Mouse (Mus musculus) cerebellum, adult 18-20 months (tissue): ENCODE measurements around the gene Rhd.
"Not testable (repeated sequence)": the region's sequence is repeated elsewhere in the genome, so short reads cannot be mapped to it uniquely, and the experiment has no call there.

Source experiments
- DNase-seq, 2 experiments: peaks; one replicate each; pipeline ENCODE4 v3.0.0; 2021

Rhd gene

DNA sequence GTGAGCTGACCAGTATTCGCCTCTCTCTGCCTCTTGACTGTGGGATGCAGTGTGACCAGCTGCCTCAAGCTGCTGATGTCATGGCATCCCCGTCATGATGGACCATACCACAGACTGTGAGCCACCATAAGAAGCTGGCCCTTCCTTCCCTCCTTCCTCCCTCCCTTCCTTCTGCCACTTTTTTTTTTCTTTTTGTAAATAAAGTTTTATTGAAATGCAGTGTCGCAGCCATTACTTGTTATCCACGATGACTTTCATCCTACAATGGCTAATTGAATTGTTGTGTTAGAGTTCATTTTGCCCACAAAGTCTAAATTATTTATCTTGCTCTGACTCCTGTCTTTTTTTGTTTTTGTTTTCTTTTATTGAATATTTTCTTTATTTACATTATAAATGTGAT lies 5.8 kb upstream of the Rhd start:
- no peak for DNase-seq

- DNase-seq, result no peak
Observed at GRCm38 (mm10) chr4:134861884-134862283, 2.5 kb upstream of the Rhd start.

GRCm38 (mm10) chr4:134862996-134863395 lies 1.3 kb upstream of the Rhd start:
- no peak for DNase-seq

GRCm38 (mm10) chr4:134865340-134865739 lies 1.0 kb downstream of the Rhd start:
- DNase-seq, result no peak

DNA sequence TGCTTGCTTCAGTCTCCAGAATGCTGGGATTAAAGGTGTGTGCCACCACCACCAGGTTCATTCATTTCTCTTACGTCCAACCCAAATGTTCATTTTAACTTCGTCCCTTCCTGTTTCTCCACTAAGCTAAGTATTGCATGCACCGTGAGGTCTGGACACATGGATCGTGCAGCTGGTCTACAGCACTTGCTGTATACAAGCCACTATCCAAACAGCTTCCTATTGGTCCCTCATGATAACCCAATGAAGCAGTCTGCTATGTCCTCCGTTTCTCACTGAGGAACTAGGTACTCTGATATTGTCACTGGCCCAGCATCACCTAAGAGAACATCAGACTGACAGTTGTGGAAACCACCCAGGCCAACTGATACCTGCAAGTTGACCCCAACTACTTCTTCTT lies 1.5 kb downstream of the Rhd start:
- DNase-seq, result no peak

GRCm38 (mm10) chr4:134867213-134867612 lies 2.9 kb downstream of the Rhd start:
- DNase-seq, result no peak

DNA sequence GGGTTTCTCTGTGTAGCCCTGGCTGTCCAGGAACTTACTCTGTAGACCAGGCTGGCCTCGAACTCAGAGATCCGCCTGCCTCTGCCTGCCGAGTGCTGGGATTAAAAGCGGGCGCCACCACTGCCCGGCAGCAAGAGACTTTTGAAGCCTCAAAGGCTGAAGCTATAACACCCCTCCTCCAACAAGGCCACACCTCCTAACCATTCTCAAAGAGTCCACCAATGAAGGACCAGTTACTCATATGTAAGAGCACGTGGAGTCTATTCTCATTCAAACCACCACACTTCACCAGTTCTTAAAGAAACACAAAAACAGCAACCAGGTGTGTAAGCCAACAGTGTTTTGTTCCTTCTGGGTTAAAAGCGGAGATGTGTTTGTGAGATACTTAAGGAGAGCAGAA lies 3.3 kb downstream of the Rhd start:
- DNase-seq, result no peak

DNA sequence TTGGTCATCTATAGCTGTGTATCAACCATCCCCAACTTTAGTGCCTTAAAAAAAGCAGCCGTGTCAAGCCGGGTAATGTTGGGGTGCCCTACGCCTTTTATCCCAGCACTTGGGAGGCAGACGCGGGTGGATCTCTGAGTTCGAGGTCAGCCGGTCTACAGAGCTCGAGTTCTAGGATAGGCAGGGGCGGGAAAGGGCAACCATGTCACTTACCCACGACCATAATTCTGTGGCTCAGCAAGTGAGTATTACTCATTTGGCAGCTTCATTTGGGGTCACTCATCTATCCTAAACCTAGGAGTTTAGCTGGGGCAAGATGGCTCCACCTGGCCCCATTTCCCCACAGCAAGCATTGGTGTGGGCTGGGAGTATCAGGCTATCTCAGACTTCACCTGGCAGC lies 3.7 kb downstream of the Rhd start:
- DNase-seq, result no peak

DNA sequence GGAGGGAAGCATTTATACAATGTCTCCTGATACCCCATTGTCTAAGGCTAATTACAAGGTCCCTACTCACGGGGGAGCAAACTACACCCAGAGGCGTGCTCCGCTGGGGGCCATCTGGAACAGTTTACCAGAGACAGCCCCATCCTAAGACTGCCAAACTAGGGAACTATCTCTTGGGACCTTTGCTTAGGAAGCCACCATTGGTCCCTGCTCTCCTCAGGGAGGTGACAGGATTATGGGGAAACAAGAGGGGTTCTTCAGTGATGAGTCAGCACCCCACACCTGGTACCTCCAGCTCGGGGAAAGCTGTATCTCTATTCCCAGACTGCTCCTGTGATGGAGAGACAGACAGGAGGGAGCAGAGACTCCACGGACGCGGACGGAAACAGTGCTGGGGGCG lies 4.2 kb downstream of the Rhd start:
- no peak for DNase-seq

DNA sequence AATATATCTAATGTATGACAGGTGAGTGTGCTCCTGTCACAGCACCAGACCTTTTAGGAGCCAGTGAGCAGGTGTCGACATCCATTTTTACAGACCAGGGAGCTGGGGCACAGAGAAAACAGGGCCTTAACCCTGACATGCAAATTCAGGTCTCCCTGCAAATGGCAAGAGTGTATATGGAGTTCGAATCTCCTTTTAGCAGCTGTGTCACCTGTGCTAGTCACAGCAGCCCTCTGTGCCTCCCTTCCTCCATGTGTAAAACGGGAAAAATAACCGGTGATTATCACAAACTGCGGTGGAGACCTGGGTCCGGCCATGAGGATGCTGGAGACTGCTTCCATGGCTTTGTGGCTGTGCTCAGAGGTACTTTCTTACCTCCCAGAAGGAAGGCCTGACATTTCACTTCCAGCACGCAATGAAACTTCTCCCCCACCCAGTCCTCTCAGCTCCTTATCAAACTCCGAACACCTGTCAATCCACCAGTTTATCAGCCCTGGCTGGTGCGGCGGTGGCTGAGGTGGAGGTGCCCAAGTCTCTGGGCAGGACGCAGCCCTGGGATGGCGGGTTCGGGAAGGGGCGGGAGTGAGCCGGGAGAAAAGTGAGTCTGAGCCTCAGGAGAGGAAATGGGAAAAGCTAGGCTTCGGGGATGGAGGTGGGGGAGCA lies 4.9 kb downstream of the Rhd start:
- no peak for DNase-seq

DNA sequence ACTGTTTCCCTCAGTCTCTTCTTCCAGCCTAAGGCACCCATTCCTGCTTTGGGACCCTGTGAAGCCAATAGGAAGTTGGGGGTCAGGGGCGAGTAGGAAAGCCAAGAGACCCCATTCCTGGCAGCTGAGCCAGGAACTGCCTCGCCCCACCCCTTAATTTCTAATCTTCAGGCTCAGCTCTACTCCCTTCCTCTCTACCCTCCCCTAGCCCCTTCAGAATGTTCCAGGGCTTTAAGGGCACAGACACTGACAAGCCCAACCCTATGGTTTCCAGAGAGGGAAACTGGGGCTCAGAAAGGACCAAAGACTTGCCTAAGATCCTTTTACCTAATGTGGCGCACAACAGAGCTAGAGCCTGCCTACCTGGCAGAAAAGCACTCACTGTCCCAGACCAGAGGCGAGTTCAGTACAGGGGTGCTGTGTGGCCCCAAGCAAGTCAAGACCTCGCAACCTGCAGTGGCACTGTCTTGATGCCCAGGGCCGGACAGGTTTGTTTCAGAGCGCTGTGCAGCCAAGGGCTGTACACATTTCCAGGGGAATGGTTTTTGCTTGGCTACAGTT lies 5.6 kb downstream of the Rhd start:
- DNase-seq, result no peak

GRCm38 (mm10) chr4:134871477-134871876 lies 7.1 kb downstream of the Rhd start:
- no peak for DNase-seq

DNA sequence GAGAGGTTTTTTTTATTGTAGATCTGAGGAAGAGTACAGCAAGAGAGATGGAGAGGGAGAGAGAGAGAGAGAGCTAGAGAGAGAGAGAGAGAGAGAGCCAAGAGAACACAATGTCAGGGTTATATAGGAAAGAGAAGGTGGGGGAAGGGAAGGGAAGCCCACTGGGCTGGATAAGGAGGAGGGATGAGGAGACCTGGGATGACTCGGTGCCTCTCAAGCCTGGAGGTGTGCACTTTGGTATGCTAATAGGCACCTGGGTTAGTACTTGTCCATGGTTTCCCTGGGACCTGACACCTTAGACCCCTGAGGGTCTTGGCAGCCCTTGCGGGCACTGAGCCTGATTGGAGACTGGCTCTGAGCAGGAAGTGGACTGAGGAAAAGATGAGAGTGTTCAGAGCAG lies 7.6 kb downstream of the Rhd start:
- no peak for DNase-seq

DNA sequence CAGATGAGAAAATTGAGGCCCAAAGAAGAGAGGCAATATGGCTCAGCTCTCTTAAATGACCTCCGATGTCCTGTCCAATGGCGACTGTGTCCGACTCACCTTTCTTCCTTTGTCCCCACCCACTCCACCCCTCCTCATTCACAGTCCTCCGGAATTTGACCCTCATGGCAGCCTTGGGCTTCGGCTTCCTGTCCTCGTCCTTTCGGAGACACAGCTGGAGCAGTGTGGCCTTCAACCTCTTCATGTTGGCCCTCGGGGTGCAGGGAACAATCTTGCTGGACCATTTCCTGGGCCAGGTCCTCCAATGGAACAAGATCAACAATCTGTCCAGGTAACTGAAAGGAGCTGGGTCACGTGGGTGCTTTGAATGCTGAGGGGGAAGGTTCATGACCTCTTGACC lies 11.8 kb downstream of the Rhd start:
- no peak for DNase-seq

- peak; percentile 78 to 82 for DNase-seq
Observed at GRCm38 (mm10) chr4:134879410-134879981, 15.2 kb downstream of the Rhd start.

DNA sequence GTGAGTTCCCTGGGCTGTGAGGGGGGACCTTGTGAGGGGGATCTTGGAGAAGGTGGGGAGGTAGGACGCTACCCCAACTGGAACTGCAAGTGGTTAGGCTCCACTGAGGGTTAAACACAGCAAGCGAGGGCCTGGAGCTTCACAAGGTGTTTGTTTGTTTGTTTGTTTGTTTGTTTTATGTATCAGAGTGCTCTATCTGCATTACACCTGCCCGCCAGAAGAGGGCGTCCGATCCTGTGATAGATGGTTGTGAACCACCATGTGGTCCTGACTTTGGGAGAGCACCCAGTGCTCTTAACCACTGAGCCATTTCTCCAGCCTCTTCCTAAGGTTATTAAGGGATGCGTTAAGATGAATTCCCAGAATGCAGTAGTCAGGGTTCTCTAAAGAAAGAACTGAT lies 15.7 kb downstream of the Rhd start:
- peak; percentile 17 to 33 for DNase-seq

- peak; percentile 22 to 47 for DNase-seq
Observed at GRCm38 (mm10) chr4:134883266-134883665, 18.9 kb downstream of the Rhd start.

GRCm38 (mm10) chr4:134883808-134884207 lies 19.5 kb downstream of the Rhd start:
- no peak for DNase-seq

GRCm38 (mm10) chr4:134884364-134884763 lies 20.0 kb downstream of the Rhd start:
- DNase-seq, result no peak

- peak; percentile 76 to 81 for DNase-seq
Observed at GRCm38 (mm10) chr4:134892096-134892495, 27.8 kb downstream of the Rhd start.

- no peak for DNase-seq
Observed at GRCm38 (mm10) chr4:134897256-134897655, 32.9 kb downstream of the Rhd start.

- DNase-seq, result peak; percentile 39 to 56
Observed at GRCm38 (mm10) chr4:134901126-134901525, 36.8 kb downstream of the Rhd start.

- no peak for DNase-seq
Observed at GRCm38 (mm10) chr4:134903046-134903445, 38.7 kb downstream of the Rhd start.

DNA sequence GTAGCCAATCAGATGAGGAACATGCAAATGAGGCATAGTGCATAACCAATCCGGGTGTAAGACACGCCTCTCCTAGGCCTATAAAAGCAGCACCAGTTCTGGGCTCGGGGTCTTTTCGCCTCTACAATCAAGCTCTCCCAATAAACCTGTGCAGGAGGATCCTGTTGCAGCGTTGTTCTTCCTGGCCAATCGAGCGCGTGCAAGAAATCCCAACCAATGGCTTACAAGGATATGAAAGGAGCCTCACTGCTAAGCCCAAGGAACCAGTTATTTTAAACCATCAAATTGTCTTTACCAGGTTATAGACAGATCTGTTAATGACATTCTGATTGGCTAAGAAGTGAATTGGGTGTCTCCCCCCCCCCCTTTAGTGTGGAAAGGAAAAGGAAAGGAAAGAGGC lies 47.1 kb downstream of the Rhd start:
- DNase-seq, result not testable (repeated sequence)

GRCm38 (mm10) chr4:134913413-134913812 lies 49.1 kb downstream of the Rhd start:
- peak; percentile 74 to 81 for DNase-seq
